Mouse (Mus musculus) lung, postnatal 10 days (tissue): ENCODE data around the gene Osbpl8.
"Not testable (repeated sequence)": the region's sequence is repeated elsewhere in the genome, so short reads cannot be mapped to it uniquely, and the experiment has no call there.

ENCODE experiments used
- DNase-seq: peaks from one replicate; pipeline ENCODE4 v3.0.0; 2021

Gene Osbpl8

DNA sequence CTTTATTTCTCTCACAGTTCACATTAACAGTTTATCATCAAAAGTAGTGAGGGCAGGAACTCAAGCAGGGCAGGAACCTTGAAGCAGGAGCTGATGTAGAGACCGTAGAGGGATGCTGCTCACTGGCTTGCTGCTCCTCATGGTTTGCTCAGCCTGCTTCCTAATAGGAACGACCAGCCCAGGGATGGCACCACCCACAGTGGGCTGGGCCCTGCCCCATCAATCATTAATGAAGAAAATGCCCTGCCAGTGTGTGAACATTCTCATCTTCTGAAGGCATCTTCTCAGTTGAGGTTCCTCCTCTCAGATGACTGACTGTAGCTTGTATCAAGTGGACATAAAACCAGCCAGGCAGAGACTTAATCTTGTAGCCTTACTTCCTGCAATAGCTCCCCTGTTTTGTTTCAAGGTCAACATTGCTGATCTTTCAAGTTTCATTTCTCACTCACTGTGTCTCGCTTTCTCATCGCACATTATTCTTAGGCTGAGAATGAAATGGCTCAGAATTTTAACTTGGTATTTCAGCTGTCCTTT, 24.5 kb downstream of the Osbpl8 start:
- no peak for DNase-seq

DNA sequence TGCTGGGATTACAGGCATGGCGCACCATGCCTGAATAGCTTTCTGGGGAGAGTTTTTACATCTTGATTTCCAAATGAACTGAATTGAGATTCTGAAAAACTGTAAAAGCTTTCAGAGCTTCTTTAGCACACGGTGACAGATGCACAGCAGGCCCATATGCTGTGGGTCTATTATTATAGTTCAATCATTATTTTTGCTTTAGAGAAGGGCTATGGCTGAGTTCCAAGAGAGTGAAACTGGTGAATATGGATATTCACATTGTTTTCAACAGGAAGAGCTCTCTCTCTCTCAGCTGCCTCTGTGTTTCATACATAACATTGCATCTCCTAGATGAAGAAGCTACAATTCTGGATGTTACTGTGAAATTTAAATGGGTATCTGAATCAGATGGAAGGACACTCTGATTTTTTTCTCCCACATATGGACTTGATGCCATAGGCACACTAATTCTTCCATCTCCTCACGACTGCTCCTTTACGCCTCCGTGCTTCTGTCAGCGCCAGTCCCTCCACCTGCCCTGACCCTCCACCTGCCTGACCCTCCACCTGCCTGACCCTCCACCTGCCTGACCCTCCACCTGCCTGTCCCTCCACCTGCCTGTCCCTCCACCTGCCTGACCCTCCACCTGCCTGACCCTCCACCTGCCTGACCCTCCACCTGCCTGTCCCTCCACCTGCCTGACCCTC, 25.7 kb downstream of the Osbpl8 start:
- DNase-seq, result no peak

DNA sequence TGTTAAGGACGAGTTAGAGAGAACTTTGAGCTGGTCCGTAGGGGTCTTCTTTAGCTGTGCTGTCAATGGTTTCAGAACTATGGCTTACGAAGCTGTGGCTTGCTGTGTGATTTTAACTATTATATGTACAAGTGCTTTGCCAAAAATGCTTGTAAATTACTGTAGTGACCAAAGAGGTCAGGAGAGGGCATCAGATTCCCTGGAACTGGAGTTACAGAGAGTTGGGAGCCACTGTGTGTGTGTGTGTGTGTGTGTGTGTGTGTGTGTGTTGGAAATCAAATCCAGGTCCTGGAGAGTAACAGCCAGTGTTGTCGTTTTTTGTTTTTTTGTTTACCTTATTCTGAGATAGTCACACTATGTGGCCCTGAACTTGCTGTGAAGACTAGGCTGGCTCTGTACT, 29.0 kb downstream of the Osbpl8 start:
- DNase-seq, result no peak

- DNase-seq, result no peak
Observed at GRCm38 (mm10) chr10:111196191-111196590, 31.6 kb downstream of the Osbpl8 start.

GRCm38 (mm10) chr10:111198705-111199104, 34.2 kb downstream of the Osbpl8 start:
- DNase-seq, result not testable (repeated sequence)

DNA sequence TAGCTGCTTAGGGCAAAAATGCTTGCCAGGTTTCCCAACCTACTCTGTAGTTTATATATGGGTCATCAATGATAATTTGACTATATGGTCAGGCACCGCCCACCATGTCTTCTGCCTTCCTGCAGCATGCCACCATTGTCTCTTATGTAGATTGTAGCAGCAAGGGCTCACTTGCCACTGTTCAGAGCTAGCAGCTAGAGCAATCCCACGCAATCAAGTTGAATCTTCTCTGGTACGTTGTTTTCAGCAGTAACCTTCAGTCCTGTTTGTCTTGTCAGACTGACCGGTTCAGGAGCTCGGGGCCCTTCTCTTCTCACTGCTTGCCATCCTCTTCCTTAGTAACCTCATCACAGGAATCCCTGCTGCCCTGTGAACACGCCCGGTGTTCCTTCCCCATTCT, 36.6 kb downstream of the Osbpl8 start:
- no peak for DNase-seq

GRCm38 (mm10) chr10:111201666-111202065, 37.1 kb downstream of the Osbpl8 start:
- no peak for DNase-seq

DNA sequence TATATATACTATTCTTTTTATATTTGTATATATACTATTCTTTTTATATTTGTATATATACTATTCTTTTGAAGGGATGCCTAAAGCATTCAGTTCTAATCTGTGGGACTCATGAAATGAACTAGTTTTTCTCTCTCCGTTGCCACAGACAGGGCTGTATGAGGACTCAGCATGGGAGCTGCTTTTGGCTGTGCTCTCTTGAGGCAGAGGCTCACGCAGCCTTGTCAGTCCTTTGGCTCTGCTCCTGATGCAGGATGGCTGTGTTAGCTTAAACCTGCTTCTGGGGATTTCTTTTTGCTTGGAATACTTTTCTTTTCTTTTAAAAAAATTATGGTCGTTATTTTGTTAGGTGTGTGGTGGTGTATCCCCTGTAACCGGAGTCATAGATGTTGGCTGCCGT, 39.5 kb downstream of the Osbpl8 start:
- no peak for DNase-seq

GRCm38 (mm10) chr10:111205421-111205820, 40.9 kb downstream of the Osbpl8 start:
- no peak for DNase-seq

DNA sequence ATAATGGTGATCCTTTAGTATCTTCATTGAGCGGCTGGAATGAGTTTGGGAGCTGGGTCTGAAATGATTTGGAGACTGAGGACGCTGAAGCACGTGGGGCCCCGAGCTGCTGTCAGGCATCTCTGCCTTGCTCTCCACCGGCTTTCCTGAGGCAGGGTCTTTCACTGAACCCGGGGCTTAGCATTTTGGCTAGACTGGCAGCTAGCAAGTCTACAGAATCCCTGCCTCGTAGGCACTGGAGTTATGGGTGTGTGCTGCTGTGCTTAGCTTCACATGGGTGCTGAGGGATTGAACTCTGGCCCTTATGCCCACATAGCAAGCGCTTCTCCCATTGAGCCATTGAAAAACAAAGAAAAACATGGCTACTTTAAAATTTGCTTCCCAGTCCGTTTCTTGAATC, 42.8 kb downstream of the Osbpl8 start:
- no peak for DNase-seq

DNA sequence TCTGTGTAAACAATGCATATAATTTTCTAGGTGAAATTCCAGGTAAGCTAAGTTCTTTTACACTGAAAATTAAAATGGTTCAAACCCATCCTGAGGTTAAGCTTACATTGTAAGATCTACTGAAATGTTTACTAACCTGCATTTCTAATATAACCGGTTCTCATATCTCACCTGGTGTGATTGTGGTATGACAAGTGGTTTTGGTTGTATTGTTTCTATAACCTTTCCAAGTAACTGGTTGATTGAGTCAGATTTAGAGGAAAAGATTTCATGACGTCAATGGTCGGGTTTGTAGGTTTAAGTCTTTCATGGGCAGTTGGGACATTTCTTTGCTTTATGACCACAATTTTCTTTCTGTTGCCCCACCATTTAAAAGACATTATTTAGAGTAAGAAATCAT, 49.5 kb downstream of the Osbpl8 start:
- DNase-seq, result no peak

DNA sequence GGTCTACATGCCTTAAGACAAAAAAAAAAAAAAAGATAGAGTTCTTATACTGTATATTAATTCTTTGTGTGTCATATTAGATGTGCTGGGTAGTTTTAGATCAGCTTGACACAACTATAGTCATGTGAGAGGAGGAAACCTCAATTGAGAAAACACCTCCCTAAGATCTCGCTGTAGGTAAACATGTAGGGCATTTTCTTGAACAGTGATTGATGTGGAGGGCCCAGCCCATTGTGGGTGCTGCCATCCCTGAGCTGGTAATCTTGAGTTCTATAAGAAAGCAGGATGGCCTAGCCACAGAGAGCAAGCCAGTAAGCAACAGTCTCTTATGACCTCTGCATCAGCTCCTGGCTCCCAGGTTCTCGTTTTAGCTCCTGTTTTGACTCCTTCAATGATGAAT, 50.1 kb downstream of the Osbpl8 start:
- DNase-seq, result no peak

DNA sequence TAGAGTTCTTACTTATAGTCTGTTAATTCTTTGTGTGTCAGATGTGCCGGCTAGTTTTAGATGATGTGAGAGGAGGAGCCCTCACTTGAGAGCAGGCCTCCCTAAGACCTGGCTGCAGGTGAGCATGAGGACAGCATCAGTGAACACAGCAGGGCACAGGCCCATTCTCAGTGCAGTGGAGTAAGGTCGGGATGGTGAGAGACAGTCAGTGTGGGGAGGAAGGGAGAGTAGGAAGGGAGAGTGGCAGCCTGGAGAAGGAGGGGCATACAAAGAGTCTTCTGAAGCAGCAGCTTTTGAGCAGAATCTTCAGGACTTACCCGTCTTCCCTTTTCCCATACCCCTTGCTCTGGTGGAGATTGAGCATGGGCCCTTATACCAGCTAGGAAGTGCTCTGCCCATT, 51.0 kb downstream of the Osbpl8 start:
- DNase-seq, result no peak

DNA sequence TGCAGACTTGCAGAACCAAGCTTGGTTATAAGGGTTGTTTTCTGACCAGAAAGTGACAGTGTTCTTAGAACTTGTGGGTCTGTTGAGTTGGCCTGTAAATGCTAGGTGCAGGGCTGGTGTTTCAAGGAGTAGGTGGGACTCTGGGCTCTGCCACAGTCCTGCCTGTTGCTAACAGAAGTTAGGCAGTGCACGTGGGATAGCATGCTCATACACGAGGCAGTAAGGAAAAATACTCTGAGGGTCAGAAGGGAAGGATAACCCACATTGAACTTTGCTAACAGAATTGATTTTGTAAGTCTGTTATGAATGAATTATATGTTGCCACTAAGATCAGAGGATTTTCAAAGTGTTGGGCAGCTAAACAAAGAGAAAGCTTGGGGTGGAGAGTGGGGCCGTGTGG, 51.6 kb downstream of the Osbpl8 start:
- DNase-seq, result no peak

- no peak for DNase-seq
Observed at GRCm38 (mm10) chr10:111222535-111222934, 58.0 kb downstream of the Osbpl8 start.

GRCm38 (mm10) chr10:111223218-111223830, 58.8 kb downstream of the Osbpl8 start:
- DNase-seq, result no peak

DNA sequence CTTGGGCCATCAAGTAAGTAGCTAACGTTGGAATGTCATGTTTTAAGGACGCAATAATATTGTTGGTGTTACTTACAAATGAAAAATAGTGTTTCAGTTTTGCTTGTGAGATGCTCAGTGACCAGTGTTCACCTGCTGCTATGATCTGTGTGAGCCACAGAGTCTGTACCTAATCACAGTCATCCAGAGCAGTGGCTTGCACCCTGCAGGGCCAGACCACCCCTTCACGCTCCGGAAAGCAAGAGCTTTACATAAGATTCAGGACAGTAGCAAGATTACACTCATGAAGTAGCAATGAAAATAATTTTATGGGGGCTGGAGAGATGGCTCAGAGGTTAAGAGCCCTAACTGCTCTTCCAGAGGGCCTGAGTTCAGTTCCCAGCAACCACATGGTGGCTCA, 60.1 kb downstream of the Osbpl8 start:
- no peak for DNase-seq

GRCm38 (mm10) chr10:111226508-111226907, 62.0 kb downstream of the Osbpl8 start:
- peak; percentile 92 for DNase-seq

DNA sequence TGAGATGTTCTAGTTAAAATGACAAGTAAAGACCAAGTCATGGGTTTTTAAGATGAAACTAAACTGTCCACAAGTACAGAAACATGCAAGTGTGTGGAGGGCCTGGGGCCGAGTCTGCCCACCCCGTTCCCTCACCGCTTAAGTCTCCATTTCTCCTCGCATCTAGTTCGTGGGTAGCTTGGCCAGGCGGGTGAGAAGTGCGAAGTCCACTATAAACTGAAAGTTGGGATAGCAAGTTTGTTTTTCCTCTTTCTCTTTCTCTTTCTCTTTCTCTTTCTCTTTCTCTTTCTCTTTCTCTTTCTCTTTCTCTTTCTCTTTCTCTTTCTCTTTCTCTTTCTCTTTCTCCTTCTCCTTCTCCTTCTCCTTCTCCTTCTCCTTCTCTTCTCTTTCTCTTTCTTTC, 67.7 kb downstream of the Osbpl8 start:
- DNase-seq, result not testable (repeated sequence)

DNA sequence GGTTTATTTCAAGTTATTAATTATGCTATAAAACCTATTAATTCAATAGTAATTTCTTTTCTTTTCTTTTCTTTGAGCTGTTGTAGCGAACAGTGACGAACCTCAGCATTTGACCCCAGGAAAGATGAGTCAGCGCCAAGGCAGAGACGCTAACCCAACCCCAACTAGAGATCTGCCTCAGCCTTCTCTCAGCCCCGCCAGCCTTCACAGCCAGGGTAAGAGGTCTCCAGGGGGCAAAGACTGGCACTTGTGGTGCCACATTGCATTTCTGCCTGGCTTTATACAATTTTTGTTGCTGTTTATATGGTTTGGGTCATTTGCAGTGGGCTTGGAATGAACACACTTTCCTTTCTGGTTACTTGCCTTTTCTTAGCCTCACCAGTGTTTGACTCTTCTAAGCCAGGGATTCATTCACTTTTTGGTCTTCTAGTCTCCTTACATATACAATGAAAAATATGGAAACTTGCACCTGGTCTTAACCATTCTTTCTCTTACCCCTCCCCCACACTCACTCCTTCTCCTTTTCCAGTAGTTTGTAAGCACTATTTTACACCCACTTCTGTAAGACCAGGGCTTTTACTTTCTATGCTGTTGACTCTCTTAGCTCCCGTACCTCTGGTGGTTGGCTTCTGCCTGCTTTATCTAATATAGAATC, 69.1 kb downstream of the Osbpl8 start:
- no peak for DNase-seq

GRCm38 (mm10) chr10:111234450-111235288, 70.1 kb downstream of the Osbpl8 start:
- no peak for DNase-seq

DNA sequence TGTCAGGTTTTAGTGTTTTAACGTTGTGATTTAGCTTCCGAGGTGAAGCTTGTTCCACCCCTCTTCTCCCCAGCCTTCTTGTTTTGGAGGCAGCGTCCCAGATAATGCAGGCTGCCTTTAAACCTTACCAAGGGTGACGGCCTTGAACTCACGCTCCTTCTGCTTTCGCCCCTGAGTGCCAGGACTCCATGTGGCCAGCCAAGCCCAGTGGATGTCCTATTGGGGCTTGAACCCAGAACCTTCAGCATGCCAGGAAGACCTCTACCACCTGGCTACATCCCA, 70.7 kb downstream of the Osbpl8 start:
- DNase-seq, result no peak

- DNase-seq, result no peak
Observed at GRCm38 (mm10) chr10:111237434-111237833, 72.9 kb downstream of the Osbpl8 start.
